Mouse (Mus musculus) heart, embryonic 12.5 days (tissue): ENCODE measurements around the gene S100a5. TPM values are rescaled to one million over a fixed set of nuclear protein-coding genes. Genes with fewer than 3 reads are reported as not detected.

Experiments
- ATAC-seq: fragments of 200-750 bp; cut with Nextera tagmentation; 2 replicates; pipeline ENCODE4 v1.8.0; 2017; ENCODE audit warnings: moderate TSS enrichment, moderate library complexity; ENCODE audit not compliant: insufficient number of reproducible peaks, low FRiP score
- H3K27ac ChIP-seq: fragments of 300-500 bp; sonication (generic); 2 replicates; pipeline ENCODE4 v1.5.1; 2016; ENCODE audit warnings: mild to moderate bottlenecking, moderate library complexity; ENCODE audit not compliant: poor library complexity, severe bottlenecking
- H3K27me3 ChIP-seq: fragments of 300-500 bp; sonication (generic); replicated peaks from 2 replicates; pipeline ENCODE4 v1.6.1; 2016; ENCODE audit warnings: mild to moderate bottlenecking, moderate library complexity
- H3K36me3 ChIP-seq: fragments of 300-500 bp; sonication (generic); 2 replicates; pipeline ENCODE4 v1.6.1; 2016; ENCODE audit warnings: mild to moderate bottlenecking, moderate library complexity
- H3K4me1 ChIP-seq: fragments of 300-500 bp; sonication (generic); replicated peaks from 2 replicates; pipeline ENCODE4 v1.6.1; 2016; ENCODE audit warnings: mild to moderate bottlenecking
- H3K4me2 ChIP-seq: fragments of 300-500 bp; sonication (generic); 2 replicates; pipeline ENCODE4 v1.6.1; 2016; ENCODE audit warnings: mild to moderate bottlenecking, moderate library complexity
- H3K4me3 ChIP-seq: fragments of 300-500 bp; sonication (generic); 2 replicates; pipeline ENCODE4 v1.5.1; 2016; ENCODE audit warnings: mild to moderate bottlenecking
- H3K9ac ChIP-seq: fragments of 300-500 bp; sonication (generic); 2 replicates; pipeline ENCODE4 v1.6.1; 2016; ENCODE audit warnings: mild to moderate bottlenecking, moderate library complexity
- H3K9me3 ChIP-seq: fragments of 300-500 bp; sonication (generic); replicated peaks from 2 replicates; pipeline ENCODE4 v1.6.1; 2016; ENCODE audit warnings: mild to moderate bottlenecking, moderate library complexity
- WGBS: fragments of 180-500 bp; shearing (Covaris S2); methylation state at CpG from one replicate; pipeline ENCODE4 v1.1.7; 2016; 5-methylcytosine and 5-hydroxymethylcytosine counted together
- polyA plus RNA-seq: library from polyadenylated mRNA; unstranded; fragments of >200 nt; fragmentation: Nextera tagmentation; extraction: Ambion mirVana; gene quantifications from 2 replicates; pipeline ENCODE4 v1.2.1, GENCODE M21; 2016

S100a5 gene
- polyA plus RNA-seq = not detected in 2 replicates

DNA sequence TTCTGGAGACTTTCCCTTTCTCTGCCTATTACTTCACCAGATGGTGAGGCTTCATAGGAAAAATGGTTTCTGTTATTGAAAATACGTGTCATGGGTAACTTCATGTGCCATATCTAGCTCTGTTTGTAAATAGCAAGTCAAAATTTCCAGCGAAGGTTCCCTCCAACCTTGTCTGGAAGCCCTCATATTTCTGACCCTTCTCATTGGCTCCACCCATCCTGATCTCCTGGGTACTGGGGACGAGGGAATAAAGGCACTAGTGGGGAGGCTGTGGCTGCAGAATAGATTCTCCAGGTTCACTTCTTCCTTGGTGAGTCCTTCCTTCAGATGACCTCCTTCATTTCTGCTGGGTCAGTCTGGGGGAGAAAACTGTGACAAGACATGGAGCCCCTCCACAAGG lies at the start of gene S100a5:
TSS of gene S100a5 (plus strand) at position 301 of the 400 bp plus-strand sequence.
- Histone ChIP-seq H3K27ac (no peak within 1 kb of the TSS), H3K9me3 (no peaks in the 10 kb centered on the region), H3K27me3 (peaks cover under 1% of the 10 kb centered on the region; the same call in 1 of the 2 replicates), H3K4me1 (peaks cover 23% of the 10 kb centered on the region), H3K4me3 (no peak within 1 kb of the TSS), H3K9ac (no peak within 1 kb of the TSS), H3K4me2 (no peak within 1 kb of the TSS), H3K36me3 (no peaks in the 10 kb centered on the region)
- ATAC-seq = no peak
- WGBS = 56% methylated on average over 3 of the region's 3 CpGs

DNA sequence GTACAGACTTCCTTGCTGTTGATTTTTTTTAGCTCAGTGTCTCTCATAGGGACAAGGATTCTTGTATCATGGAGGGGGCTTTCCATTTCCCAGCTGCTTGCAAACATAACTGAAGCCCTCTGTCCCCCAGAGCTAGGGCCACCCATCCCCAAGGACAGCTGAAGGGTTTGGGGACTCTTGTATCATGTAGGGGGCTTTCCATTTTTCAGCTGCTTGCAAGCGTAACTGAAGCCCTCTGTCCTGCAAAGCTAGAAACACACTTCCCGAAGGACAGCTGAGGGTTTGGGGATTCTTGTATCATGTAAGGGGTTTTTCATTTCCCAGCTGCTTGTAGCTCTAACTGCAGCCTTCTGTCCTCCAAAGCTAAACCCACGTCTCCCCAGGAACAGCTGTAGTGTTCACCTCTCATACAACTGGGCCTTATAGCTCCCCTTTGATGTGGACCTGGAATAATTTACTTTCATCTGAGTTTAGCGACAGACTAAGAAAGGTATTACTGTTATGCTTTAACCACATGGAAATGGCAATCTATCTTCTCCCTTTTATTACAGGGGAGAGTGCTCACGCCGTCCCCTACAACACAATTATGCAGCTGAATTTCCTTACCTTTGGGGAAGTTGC lies 48.2 kb upstream of the S100a5 start, which contains the start of gene S100a3:
TSS of gene S100a3 (plus strand) at position 571 of the 621 bp plus-strand sequence.
- no peak for ATAC-seq
- no peak within 1 kb of the TSS for H3K4me3 ChIP-seq
- WGBS = 81% methylated on average over 6 of the region's 6 CpGs
- H3K36me3 ChIP-seq = no peaks in the 10 kb centered on the region
- H3K27ac ChIP-seq = no peak within 1 kb of the TSS
- H3K4me1 ChIP-seq = no peaks in the 10 kb centered on the region
- no peaks in the 10 kb centered on the region for H3K27me3 ChIP-seq
- 0 out of 2 replicates have a peak, but pooled peaks cover 2% of the 10 kb centered on the region for H3K9me3 ChIP-seq
- no peak within 1 kb of the TSS for H3K9ac ChIP-seq
- H3K4me2 ChIP-seq = no peak within 1 kb of the TSS

DNA sequence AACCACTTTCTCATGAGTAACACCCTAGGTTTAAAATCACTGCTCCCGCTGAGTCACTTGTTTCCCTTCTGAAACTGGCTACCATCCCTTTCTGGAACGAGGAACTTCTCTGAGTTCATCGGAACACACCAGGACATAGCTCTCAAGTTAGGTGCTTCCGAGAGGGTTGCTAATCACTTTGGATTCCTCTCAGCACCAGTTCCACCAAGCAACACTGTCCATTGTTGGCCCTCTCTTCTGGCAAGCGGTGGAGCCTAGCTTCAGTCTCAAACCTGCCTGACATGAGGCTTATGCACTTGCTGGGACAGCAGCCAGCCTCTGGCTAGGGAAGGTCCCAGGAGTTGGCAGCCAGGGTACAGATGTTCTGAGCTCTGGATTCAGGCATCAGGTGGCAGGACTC lies 33.6 kb upstream of the S100a5 start:
- no peak overlapping the region for H3K27ac ChIP-seq
- H3K4me2 ChIP-seq = no peak overlapping the region
- H3K27me3 ChIP-seq = no peaks in the 10 kb centered on the region
- no peak overlapping the region for H3K4me3 ChIP-seq
- no peak overlapping the region for H3K9ac ChIP-seq
- H3K36me3 ChIP-seq = no peaks in the 10 kb centered on the region
- 66% methylated on average over 5 of the region's 5 CpGs for WGBS
- no peaks in the 10 kb centered on the region for H3K9me3 ChIP-seq
- H3K4me1 ChIP-seq = no peaks in the 10 kb centered on the region
- ATAC-seq = no peak

DNA sequence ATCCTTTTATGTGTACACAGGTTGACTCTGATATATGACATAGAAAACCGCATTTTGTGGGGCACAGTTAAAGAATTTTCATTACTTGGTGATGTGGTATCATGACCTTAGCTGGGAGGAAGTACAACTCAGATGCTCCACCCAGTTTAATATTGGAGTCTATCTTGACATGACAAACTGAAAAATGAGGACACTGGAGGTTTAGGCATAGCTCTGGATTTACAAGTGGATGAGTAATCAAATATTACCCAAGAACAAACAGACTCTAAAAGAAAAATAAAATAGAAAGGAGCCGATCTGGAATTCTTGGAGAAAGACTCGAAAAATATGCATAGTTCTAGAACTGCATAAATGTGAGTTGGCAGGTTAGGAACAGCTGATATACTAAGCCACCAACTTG lies 33.0 kb upstream of the S100a5 start:
- no peak overlapping the region for H3K4me3 ChIP-seq
- no peaks in the 10 kb centered on the region for H3K27me3 ChIP-seq
- no peak overlapping the region for H3K27ac ChIP-seq
- 77% methylated on average over 3 of the region's 3 CpGs for WGBS
- no peak for ATAC-seq
- H3K4me1 ChIP-seq = no peaks in the 10 kb centered on the region
- H3K4me2 ChIP-seq = no peak overlapping the region
- no peaks in the 10 kb centered on the region for H3K9me3 ChIP-seq
- H3K36me3 ChIP-seq = no peaks in the 10 kb centered on the region
- H3K9ac ChIP-seq = no peak overlapping the region

DNA sequence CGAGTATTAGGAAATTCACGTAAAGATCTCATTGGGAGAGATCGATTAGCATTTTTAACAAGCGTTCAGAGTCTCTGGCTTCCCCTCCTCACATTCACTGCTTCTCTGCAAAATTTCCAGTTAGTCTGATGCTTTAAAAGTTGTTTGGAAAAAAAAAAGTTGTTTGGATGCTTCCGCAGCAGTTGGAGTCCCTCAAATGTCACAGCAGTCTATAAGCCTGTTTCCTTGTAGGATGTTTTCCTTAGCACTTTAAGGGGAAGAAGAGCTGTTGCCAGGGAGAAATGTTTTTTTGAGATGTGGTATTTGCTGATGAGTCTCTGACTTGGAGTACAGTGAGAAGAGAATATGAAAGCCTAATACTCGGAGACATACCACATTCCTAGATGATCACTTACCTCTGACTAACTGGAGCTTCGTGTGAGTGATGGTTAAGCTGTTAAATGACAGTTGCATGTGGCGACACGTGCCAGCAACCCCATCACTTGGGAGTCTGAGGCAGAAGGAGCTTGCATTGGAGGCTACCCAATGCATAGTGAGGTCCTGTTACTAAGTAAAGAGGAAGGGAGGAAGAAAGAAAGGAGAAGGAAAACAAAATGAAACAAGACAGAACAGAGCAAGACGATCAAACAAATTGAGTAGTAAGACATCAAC lies 31.8 kb upstream of the S100a5 start:
- Histone ChIP-seq H3K9me3 (no peaks in the 10 kb centered on the region), H3K27ac (no peak overlapping the region), H3K27me3 (no peaks in the 10 kb centered on the region), H3K4me1 (no peaks in the 10 kb centered on the region), H3K36me3 (no peaks in the 10 kb centered on the region), H3K9ac (no peak overlapping the region), H3K4me2 (no peak overlapping the region), H3K4me3 (no peak overlapping the region)
- 66% methylated on average over 10 of the region's 10 CpGs for WGBS
- no peak for ATAC-seq

DNA sequence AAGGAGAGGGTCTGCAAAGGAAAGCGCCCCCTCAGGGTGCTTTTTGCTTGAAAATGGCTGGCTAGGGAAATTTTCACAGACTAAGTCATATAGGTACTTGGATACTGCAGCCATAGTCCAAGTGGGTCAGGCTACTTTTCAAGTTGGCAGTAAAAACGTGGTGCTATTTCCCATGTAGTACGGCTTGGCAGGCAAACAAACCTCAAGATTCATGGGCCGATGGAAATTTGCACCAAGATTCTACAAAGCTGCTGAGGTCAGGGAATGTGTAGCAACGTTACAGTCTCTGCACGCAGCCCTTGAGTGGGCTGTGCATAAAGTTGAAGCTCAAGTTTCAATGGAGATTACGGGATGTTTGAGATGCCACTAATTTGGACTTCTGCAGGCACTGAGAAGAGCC lies 28.9 kb upstream of the S100a5 start:
- H3K9ac ChIP-seq = no peak overlapping the region
- H3K36me3 ChIP-seq = no peaks in the 10 kb centered on the region
- peaks cover 12% of the 10 kb centered on the region for H3K4me1 ChIP-seq
- ATAC-seq = no peak
- H3K4me2 ChIP-seq = no peak overlapping the region
- WGBS = 56% methylated on average over 7 of the region's 7 CpGs
- no peak overlapping the region for H3K27ac ChIP-seq
- H3K9me3 ChIP-seq = no peaks in the 10 kb centered on the region
- no peaks in the 10 kb centered on the region for H3K27me3 ChIP-seq
- no peak overlapping the region for H3K4me3 ChIP-seq

DNA sequence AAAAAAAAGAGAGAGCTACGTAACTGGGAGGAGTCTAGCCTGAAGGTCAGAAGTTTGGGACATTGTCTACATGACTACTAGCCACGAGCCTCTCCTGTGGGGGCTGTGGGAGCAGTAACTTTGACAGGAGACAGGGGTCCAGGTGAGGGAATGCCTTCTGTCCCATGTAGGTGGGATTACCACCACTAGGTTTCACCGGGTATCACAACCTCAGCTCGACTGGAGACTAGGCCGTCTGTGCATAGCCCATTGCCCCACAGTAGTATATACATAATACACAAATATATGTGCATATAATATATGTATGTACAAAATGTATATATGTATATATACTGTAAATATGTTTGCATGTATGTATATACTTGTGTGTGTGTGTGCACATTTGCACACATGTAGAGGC lies 27.2 kb upstream of the S100a5 start:
- no peaks in the 10 kb centered on the region for H3K36me3 ChIP-seq
- no peaks in the 10 kb centered on the region for H3K9me3 ChIP-seq
- no peak overlapping the region for H3K9ac ChIP-seq
- H3K27me3 ChIP-seq = no peaks in the 10 kb centered on the region
- H3K4me1 ChIP-seq = peaks cover 12% of the 10 kb centered on the region
- no peak overlapping the region for H3K27ac ChIP-seq
- ATAC-seq = no peak
- H3K4me2 ChIP-seq = no peak overlapping the region
- no peak overlapping the region for H3K4me3 ChIP-seq
- WGBS = 88% methylated on average over 5 of the region's 5 CpGs

DNA sequence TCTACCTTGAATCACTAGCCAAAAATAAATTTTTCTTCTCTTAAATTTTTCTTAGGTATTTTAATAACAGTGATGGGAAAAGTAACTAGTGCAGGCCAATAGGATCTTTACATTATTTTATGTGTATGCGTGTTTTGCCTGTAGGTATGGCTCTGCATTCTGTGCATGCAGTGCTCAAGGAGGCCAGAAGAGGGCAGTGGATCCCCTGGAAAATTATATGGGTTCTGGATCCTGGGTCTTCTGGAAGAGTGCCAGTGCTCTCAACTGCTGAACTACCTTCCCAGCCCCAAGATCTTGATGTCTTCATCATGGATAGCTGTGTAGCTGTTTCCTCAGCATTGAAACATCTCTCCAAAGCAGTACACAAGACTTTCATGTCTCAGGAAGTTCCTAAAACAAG lies 26.2 kb upstream of the S100a5 start:
- Histone ChIP-seq H3K36me3 (no peaks in the 10 kb centered on the region), H3K9ac (no peak overlapping the region), H3K4me1 (peaks cover 18% of the 10 kb centered on the region), H3K27ac (no peak overlapping the region), H3K4me3 (no peak overlapping the region), H3K4me2 (no peak overlapping the region), H3K9me3 (no peaks in the 10 kb centered on the region), H3K27me3 (no peaks in the 10 kb centered on the region)
- ATAC-seq = no peak
- 95% methylated on average over 1 of the region's 1 CpGs for WGBS

DNA sequence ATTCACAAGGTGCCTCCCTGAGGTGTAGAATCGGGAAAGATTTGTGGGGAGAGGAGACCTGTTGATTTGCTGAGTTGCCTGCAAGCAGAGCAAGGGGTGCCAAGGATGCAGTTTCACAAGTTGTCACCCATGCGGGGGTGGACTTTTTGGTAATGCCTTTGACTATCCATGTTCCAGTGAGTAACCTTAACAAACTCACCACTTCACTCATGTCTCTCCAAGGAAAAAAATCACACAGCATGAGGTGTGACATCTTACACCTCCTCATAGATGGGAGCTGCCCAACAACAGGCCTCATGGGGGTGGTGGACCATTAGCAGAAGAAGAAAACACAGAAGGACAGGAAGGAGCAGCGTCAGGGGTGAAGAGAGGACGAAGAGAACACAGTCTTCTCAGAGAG lies 25.8 kb upstream of the S100a5 start:
- H3K9ac ChIP-seq = no peak overlapping the region
- H3K4me1 ChIP-seq = peaks cover 22% of the 10 kb centered on the region
- 85% methylated on average over 4 of the region's 4 CpGs for WGBS
- H3K4me2 ChIP-seq = no peak overlapping the region
- ATAC-seq = no peak
- H3K27me3 ChIP-seq = no peaks in the 10 kb centered on the region
- no peak overlapping the region for H3K27ac ChIP-seq
- H3K9me3 ChIP-seq = no peaks in the 10 kb centered on the region
- no peaks in the 10 kb centered on the region for H3K36me3 ChIP-seq
- no peak overlapping the region for H3K4me3 ChIP-seq

DNA sequence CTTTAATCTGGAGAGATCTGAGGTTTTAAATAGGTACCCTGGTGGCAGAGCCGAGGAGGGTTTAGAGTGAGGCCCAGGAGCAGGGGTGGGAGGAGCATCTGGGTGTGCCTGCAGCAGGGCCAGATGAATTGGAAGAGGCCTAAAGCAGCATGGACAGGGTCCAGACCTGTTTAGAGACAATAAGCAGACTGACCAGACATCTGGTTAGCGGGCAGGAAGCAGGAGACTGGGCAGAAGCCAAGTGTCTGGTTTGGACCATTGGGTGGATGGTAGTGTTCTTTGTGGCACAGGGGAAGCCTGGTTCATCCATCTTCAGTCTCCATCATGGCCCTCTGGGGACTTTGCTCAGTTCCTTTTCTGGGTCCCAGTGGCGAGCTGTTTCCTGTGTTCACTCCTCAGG lies 24.4 kb upstream of the S100a5 start:
- H3K4me1 ChIP-seq = peaks cover 26% of the 10 kb centered on the region
- H3K27ac ChIP-seq = no peak overlapping the region
- ATAC-seq = no peak
- H3K4me3 ChIP-seq = no peak overlapping the region
- WGBS = 32% methylated on average over 3 of the region's 3 CpGs
- no peaks in the 10 kb centered on the region for H3K27me3 ChIP-seq
- no peak overlapping the region for H3K9ac ChIP-seq
- no peaks in the 10 kb centered on the region for H3K36me3 ChIP-seq
- H3K9me3 ChIP-seq = no peaks in the 10 kb centered on the region
- no peak overlapping the region for H3K4me2 ChIP-seq

DNA sequence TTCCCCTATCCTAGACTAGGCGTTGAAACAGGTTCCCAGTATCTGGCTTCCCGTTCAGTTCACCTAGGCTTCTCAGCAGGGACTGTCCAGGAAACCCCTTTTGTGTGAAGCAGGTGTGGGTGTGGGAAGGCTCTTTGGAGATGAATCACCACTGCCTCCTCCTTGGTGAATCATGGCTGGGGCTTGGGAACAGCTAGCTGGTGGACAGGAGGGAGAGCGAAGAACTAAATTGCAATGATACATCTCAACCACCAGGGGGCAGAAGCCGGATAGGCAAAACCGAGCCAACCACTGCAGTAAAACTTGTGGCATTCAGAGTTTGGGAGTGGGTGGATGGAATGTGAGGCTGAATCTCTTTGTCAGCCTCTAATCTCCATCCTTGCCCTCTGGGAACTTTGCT lies 22.7 kb upstream of the S100a5 start:
- Histone ChIP-seq H3K4me1 (peaks cover 26% of the 10 kb centered on the region), H3K9me3 (no peaks in the 10 kb centered on the region), H3K36me3 (no peaks in the 10 kb centered on the region), H3K27ac (no peak overlapping the region), H3K27me3 (no peaks in the 10 kb centered on the region), H3K4me3 (no peak overlapping the region), H3K4me2 (no peak overlapping the region), H3K9ac (no peak overlapping the region)
- ATAC-seq = no peak
- 29% methylated on average over 5 of the region's 5 CpGs for WGBS
